Mouse (Mus musculus) hematopoietic stem cell, adult 5-6 weeks (primary cell): ENCODE measurements around the gene Chmp4b. TPM values are rescaled to one million over a fixed set of nuclear protein-coding genes. Genes with fewer than 3 reads are reported as not detected.

Experiments used
- ATAC-seq, 2 experiments: fragments of 125-278 bp in 1 of 2; replicated peaks in 1 of 2; 2 replicates each; pipeline ENCODE4 v1.8.0; 2016 to 2017; ENCODE audit warnings: inconsistent platforms in 2 of 2, mild to moderate bottlenecking in 2 of 2, moderate number of reproducible peaks in 2 of 2, low read depth in 1 of 2, moderate TSS enrichment in 1 of 2; ENCODE audit not compliant: low FRiP score in 2 of 2, poor library complexity in 2 of 2, severe bottlenecking in 2 of 2, insufficient read depth in 1 of 2, low TSS enrichment in 1 of 2
- total RNA-seq: library from RNA; stranded (forward); fragments of 172-1452, 232-1000 nt; gene quantifications from 2 replicates; pipeline ENCODE4 v1.2.3, GENCODE M21; 2017

Gene Chmp4b
- total RNA-seq, 1 experiment from 2014 or later, result 114 TPM

DNA sequence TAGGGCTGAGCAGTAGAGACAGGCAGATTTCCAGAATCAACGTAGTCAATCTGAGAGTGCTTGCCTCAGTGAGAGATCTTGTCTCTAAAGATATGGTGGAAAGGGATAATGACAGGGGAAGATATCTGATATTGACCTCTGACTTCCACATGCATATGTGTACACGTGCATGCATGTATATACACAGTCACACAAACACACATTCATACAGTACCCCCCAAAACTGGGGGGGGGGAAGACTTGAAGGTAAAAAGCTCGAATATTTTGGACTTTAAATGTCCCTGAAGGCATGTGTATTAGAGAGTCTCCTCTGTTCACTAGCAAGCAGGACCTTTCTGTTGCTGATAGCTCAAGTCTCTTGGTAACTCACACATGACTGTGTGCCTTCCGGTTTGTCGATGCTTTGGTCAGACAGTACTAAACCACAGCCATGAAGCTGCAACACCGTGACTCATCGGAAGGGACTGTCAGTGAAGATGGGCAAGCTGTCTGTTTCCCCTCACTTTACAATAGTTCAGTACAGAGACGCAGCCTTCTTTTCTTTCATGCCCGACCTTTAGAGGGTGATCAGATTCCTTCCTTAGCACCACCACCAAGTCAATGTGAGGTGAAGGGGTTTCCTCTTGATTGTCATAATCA, 81.1 kb downstream of the Chmp4b start:
- ATAC-seq, result peak in 1 of 2 experiments; percentile 51; a peak in 1 of 4 replicates

DNA sequence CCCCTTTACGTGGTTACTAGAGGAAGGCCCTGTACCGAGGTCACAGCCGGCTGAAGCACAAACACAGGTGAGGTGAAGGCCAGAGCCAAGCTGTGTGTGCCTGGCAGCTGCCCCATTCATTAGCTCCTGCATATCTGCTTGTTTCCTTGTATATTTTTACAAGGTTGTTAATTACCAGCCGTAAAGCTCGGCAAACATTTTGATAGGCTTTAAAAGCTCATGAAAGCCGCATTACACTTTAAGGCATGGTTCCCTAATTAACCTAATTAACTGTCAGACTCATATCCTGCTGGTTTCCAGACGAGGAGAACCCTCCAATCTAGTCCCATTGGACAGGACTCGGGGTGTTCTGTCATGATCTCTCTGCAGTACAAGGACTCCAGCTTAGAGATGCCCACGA, 83.5 kb downstream of the Chmp4b start:
- ATAC-seq, result no peak

DNA sequence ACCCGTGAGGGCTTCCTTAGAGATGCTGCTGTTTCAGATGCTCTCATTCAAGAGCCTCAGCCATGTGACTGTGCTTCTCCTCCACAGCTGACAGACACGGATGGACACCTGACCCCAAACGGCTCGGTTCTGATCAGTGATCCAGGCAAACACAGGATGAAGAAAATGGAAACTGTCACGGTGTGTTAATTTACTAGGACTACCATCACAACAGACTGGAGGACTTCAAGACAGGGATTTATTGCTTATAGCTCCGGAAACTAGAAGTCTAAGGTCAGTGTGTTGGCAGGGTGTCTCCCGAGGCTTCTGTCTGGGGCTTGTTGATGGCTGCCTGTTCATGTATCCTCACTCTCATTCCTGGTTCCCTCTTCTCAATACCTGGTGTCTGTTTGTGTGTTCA, 83.9 kb downstream of the Chmp4b start:
- no peak for ATAC-seq

DNA sequence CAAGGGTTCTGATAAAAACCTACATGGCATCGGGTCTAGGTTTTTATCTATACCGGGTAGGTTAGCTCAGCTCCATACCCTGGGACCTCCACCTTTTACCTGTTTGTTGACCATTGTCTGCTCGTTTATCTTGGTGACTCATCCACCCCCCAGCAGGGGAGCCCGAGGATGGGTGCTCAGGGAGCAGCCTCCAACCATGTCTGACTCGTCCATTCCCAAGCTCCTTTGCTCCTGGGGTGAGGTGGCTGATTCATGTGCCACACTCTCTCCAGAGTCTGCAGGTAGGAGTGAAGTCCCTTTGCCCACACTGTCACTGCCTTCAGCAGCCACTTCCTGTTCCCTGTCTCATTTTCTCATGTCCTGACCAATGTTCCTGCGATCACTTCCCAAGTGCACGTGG, 84.5 kb downstream of the Chmp4b start:
- no peak for ATAC-seq

DNA sequence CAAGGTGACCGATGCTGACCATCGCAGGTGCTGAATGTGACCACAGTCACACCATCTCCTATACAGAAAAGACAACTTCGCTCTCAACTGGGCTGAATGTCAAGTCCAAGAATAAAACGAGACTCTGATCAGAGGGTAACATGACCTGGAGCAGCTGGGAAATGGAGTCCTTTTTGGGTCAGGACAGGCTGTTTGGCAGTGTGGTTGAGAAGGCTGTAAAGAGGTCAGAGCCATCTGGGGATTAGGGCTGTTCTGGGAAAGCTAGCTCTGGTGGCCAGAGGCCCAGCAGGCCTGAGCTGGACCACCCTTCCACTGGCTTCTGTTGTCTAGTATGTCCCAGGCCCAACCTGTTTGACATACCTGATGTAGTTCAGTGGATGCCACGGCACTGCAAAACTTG, 87.1 kb downstream of the Chmp4b start:
- no peak for ATAC-seq

DNA sequence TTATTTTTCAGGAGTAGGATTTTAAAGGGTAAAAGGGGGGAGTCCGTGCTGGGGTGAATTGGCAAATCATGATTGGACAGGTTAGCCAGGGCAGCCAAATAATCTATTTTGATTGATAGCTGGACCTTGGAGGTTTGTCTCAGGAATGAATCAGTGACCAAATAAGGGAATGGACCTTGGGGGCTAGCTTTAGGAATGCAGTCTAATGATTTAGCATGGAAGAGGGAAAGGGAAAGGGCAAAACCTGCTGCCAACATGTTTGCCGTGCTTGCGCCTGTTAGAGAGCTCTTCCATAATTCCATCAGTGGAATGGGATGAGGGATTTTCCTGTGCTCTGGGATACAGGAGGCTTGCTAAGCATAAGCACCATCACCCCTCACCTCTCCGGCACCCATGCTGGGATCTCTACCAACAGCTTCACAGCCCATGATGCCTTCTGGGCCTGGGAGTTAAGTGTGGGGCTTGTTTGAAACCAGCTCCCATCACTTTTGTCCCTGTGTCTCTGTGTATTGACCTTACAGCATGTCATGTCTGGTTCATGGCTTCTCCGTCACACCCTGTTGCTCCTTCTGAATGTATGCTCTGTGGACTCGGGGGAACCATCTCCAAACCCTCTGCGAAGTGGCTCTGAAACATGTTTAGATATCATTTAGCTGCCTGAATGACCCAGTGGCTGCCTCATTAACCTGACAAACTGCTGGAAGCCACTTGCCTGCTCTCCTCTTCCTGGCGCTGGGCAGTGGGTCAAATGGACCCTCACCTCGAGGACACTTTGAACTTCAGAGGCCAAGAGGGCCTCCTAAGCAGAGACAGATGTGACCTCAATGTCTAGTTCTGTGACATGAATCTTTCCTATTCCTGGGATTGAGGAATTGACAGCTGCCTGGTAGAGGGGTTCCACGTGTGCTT, 91.7 kb downstream of the Chmp4b start:
- ATAC-seq, result no peak

DNA sequence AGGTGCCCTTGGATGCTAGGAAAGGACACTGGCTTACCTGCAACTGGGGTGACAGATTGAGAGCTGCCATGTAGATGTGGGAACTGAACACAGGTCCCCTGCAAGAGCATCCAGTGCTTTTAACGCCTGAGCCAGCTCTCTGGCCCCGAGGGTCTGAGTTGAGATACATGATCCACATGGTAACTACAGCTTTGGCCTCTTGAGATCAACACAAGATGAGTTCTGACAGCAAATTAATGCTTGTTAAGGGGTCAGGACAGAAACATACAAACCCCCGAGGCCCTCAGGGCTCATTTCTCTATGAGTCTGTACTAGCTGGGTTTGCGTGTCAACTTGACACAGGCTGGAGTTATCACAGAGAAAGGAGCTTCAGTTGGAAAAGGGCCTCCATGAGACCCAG, 92.4 kb downstream of the Chmp4b start:
- ATAC-seq, result no peak

Other genes with a start within 250 kb of the Chmp4b start
- gene Snta1, start 243.6 kb upstream of the Chmp4b start, total RNA-seq, result 0.69 TPM in 1 of 2 replicates, not detected in the other
- 25.0 and 26.6 TPM in 2 replicates for gene Cbfa2t2, start 215.2 kb upstream of the Chmp4b start, total RNA-seq
- gene 1700003F12Rik, start 104.6 kb upstream of the Chmp4b start, total RNA-seq, result not detected in 2 replicates
- not detected in 2 replicates for gene Actl10, start 99.9 kb upstream of the Chmp4b start, total RNA-seq
- 1.2 and 2.6 TPM in 2 replicates for gene Necab3, start 92.8 kb upstream of the Chmp4b start, total RNA-seq
- gene E2f1, start 81.8 kb upstream of the Chmp4b start, total RNA-seq, result 7.3 and 9.9 TPM in 2 replicates
- 12.6 and 17.2 TPM in 2 replicates for gene Pxmp4, start 48.0 kb upstream of the Chmp4b start, total RNA-seq
- gene Zfp341, start 38.4 kb upstream of the Chmp4b start, total RNA-seq, result 0.69 and 1.9 TPM in 2 replicates
- gene 4930519P11Rik, start 38.3 kb upstream of the Chmp4b start, total RNA-seq, result not detected in 2 replicates
- not detected in 2 replicates for gene Gm14214, start 118.3 kb downstream of the Chmp4b start, total RNA-seq
- 180 and 207 TPM in 2 replicates for gene Raly, start 139.4 kb downstream of the Chmp4b start, total RNA-seq
- gene a, start 139.7 kb downstream of the Chmp4b start, total RNA-seq, result not detected in 2 replicates
- gene Eif2s2, start 241.2 kb downstream of the Chmp4b start, total RNA-seq, result 167 and 192 TPM in 2 replicates